Mouse (Mus musculus) embryonic facial prominence, embryonic 13.5 days (tissue): ENCODE measurements at regions not wholly inside any gene's neighbourhood (a gene's known extent, or its start where the extent isn't known, plus 50 kb on each side); places are given as distances from the start of the nearest gene placed in this dataset.

Experiments
- ATAC-seq: fragments of 200-750 bp; cut with Nextera tagmentation; 2 replicates; pipeline ENCODE4 v1.8.0; 2017; ENCODE audit warnings: low read depth; ENCODE audit not compliant: insufficient number of reproducible peaks, insufficient read depth, low FRiP score, low TSS enrichment
- H3K27ac ChIP-seq: fragments of 300-500 bp; sonication (generic); 2 replicates; pipeline ENCODE4 v1.5.1; 2015; ENCODE audit warnings: moderate library complexity, mild to moderate bottlenecking, inconsistent platforms
- H3K27me3 ChIP-seq: fragments of 300-500 bp; sonication (generic); 2 replicates; pipeline ENCODE4 v1.6.1; 2015; ENCODE audit warnings: mild to moderate bottlenecking, inconsistent platforms
- H3K36me3 ChIP-seq: fragments of 300-500 bp; sonication (generic); 2 replicates; pipeline ENCODE4 v1.6.1; 2015; ENCODE audit warnings: mild to moderate bottlenecking, inconsistent platforms
- H3K4me1 ChIP-seq: fragments of 300-500 bp; sonication (generic); 2 replicates; pipeline ENCODE4 v1.6.1; 2015; ENCODE audit warnings: inconsistent platforms
- H3K4me2 ChIP-seq: fragments of 300-500 bp; sonication (generic); 2 replicates; pipeline ENCODE4 v1.6.1; 2015; ENCODE audit warnings: moderate library complexity, mild to moderate bottlenecking, inconsistent platforms
- H3K4me3 ChIP-seq: fragments of 300-500 bp; sonication (generic); 2 replicates; pipeline ENCODE4 v1.5.1; 2015; ENCODE audit warnings: mild to moderate bottlenecking, inconsistent platforms
- H3K9ac ChIP-seq: fragments of 300-500 bp; sonication (generic); 2 replicates; pipeline ENCODE4 v1.6.1; 2015; ENCODE audit warnings: mild to moderate bottlenecking, inconsistent platforms
- H3K9me3 ChIP-seq: fragments of 300-500 bp; sonication (generic); 2 replicates; pipeline ENCODE4 v1.6.1; 2016; ENCODE audit warnings: inconsistent platforms
- WGBS: fragments of 180-500 bp; shearing (Covaris S2); methylation state at CpG from one replicate; pipeline ENCODE4 v1.1.7; 2015; ENCODE audit warnings: mixed read lengths; 5-methylcytosine and 5-hydroxymethylcytosine counted together

DNA sequence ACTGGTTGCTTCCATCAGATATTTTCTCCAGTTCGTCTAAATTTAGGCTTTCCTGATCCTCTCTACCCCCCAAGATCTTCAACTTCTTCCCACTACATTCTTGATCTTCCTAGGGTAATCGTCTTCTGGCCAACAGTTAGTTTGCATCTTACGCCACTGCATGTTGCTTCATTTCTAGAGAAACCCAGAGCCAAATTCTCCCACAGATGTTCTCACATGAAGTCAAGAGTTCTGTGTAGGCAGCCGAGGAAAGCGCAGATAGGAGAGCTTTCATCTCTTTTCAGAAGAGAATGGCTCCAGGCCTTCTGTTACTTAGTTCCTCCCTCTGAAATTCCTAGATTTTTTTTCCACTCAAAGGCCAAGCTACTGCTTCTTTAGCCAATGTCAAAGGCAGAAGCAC lies 179.9 kb downstream of the Fgf10 start:
- H3K27ac ChIP-seq: peak overlapping the region; percentile 8; the same call in 1 of the 2 replicates
- H3K9ac ChIP-seq: no peak overlapping the region
- no peaks in the 10 kb centered on the region for H3K36me3 ChIP-seq
- peak overlapping the region; percentile 6; the same call in 1 of the 2 replicates for H3K4me3 ChIP-seq
- H3K9me3 ChIP-seq: no peaks in the 10 kb centered on the region
- no peaks in the 10 kb centered on the region for H3K27me3 ChIP-seq
- peak overlapping the region; percentile 42 for H3K4me2 ChIP-seq
- H3K4me1 ChIP-seq: peaks cover 10% of the 10 kb centered on the region
- ATAC-seq: no peak
- 68% methylated on average over 5 of the region's 5 CpGs for WGBS

DNA sequence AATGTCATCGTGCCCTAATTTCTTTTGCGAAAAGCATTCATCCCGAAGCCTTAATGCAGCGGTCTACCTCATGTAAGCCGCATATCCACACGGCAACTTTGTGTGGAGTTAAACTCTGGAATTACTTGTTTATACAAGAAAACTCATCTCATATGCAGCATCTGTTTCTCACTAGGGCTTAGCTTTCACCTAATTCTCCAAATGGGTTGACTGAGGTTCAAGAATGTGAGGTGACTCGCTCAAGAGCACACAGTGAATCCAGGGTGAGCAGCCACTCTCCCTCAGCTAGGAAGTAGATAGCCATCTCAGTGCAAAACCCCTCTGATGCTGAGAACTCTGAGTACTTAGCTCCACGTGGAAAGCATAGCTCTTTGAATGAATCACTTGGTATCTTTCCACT lies 181.1 kb downstream of the Fgf10 start:
- Histone ChIP-seq H3K4me3 (no peak overlapping the region), H3K27ac (0 out of 2 replicates have a peak overlapping the region, but pooled peaks have one; percentile 7), H3K36me3 (no peaks in the 10 kb centered on the region), H3K9me3 (no peaks in the 10 kb centered on the region), H3K9ac (no peak overlapping the region), H3K27me3 (no peaks in the 10 kb centered on the region), H3K4me1 (peaks cover 10% of the 10 kb centered on the region), H3K4me2 (peak overlapping the region; percentile 42)
- 26% methylated on average over 8 of the region's 8 CpGs for WGBS
- peak; percentile 37; the same call in 1 of the 2 replicates for ATAC-seq

GRCm38 (mm10) chr13:118886339-118886810 lies 216.8 kb downstream of the Fgf10 start:
- ATAC-seq: no peak
- Histone ChIP-seq H3K4me3 (no peak overlapping the region), H3K9me3 (no peaks in the 10 kb centered on the region), H3K27me3 (no peaks in the 10 kb centered on the region; the same call in 1 of the 2 replicates), H3K9ac (peak overlapping the region; percentile 7; the same call in 1 of the 2 replicates), H3K36me3 (no peaks in the 10 kb centered on the region), H3K27ac (no peak overlapping the region), H3K4me2 (peak overlapping the region; percentile 36), H3K4me1 (peaks cover 14% of the 10 kb centered on the region)
- 14% methylated on average over 9 of the region's 9 CpGs for WGBS

DNA sequence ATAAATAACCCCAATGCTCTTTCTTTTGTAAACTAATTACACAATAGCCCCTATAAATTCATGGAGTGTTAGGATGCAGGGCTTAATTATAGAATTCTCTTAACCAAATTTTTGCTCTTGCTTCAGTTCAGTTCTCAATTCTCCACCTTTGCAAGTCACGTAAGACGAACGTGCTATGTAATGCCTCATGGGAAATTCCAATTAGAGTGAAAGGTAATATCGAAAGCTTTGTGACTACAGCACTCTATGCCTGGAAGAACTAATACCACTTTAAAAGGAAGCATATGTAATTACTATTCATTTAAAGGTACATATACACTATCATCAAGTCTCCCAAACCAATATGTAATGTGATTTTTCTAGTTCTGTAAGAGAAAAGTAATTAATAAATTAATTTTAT lies 225.5 kb downstream of the Fgf10 start:
- 35% methylated on average over 4 of the region's 4 CpGs for WGBS
- Histone ChIP-seq H3K36me3 (no peaks in the 10 kb centered on the region), H3K4me1 (no peaks in the 10 kb centered on the region), H3K4me3 (no peak overlapping the region), H3K9me3 (no peaks in the 10 kb centered on the region), H3K27ac (no peak overlapping the region), H3K27me3 (no peaks in the 10 kb centered on the region), H3K4me2 (no peak overlapping the region), H3K9ac (no peak overlapping the region)
- no peak for ATAC-seq

- no peaks in the 10 kb centered on the region for H3K9me3 ChIP-seq
- H3K4me3 ChIP-seq: no peak overlapping the region
- ATAC-seq: no peak
- H3K36me3 ChIP-seq: no peaks in the 10 kb centered on the region
- H3K27me3 ChIP-seq: no peaks in the 10 kb centered on the region
- no peak overlapping the region for H3K27ac ChIP-seq
- H3K9ac ChIP-seq: no peak overlapping the region
- no peak overlapping the region for H3K4me2 ChIP-seq
- H3K4me1 ChIP-seq: no peaks in the 10 kb centered on the region
- 85% methylated on average over 2 of the region's 2 CpGs for WGBS
These were observed 232.4 kb downstream of the Fgf10 start for GRCm38 (mm10) chr13:118901950-118902349.

- no peak overlapping the region for H3K9ac ChIP-seq
- no peak overlapping the region for H3K4me2 ChIP-seq
- H3K36me3 ChIP-seq: no peaks in the 10 kb centered on the region
- WGBS: 62% methylated on average over 2 of the region's 2 CpGs
- ATAC-seq: no peak
- no peaks in the 10 kb centered on the region for H3K4me1 ChIP-seq
- no peak overlapping the region for H3K27ac ChIP-seq
- H3K4me3 ChIP-seq: no peak overlapping the region
- no peaks in the 10 kb centered on the region for H3K27me3 ChIP-seq
- no peaks in the 10 kb centered on the region for H3K9me3 ChIP-seq
These were observed 240.8 kb downstream of the Fgf10 start for GRCm38 (mm10) chr13:118910351-118910750.

DNA sequence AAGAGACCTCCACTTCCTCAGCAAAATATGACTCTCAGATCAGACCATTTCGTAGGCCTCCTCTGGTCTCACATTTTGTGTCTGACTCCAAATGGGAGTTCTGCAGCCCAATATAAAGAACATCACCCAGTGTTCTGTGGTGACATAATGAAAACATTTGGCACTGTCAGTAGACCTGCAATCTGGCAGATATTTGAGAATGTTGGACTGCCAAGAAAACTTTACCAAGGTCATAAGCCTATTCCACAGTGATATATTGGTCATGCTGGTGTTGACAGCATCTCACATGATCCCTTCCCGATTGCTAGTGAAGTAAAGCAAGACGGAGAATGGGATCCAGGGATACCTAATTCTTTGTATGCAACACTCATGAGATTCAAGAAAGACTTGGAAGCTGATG lies 271.2 kb downstream of the Fgf10 start:
- Histone ChIP-seq H3K9me3 (no peaks in the 10 kb centered on the region), H3K27ac (no peak overlapping the region), H3K4me1 (no peaks in the 10 kb centered on the region), H3K4me2 (no peak overlapping the region), H3K9ac (no peak overlapping the region), H3K27me3 (no peaks in the 10 kb centered on the region), H3K4me3 (no peak overlapping the region), H3K36me3 (no peaks in the 10 kb centered on the region)
- ATAC-seq: no peak
- whole genome bisulfite sequencing: 77% methylated on average over 3 of the region's 3 CpGs

GRCm38 (mm10) chr13:118966120-118966676 lies 296.6 kb downstream of the Fgf10 start:
- Histone ChIP-seq H3K9ac (no peak overlapping the region), H3K36me3 (no peaks in the 10 kb centered on the region), H3K27me3 (no peaks in the 10 kb centered on the region), H3K4me3 (no peak overlapping the region), H3K4me1 (no peaks in the 10 kb centered on the region), H3K4me2 (no peak overlapping the region), H3K9me3 (no peaks in the 10 kb centered on the region), H3K27ac (no peak overlapping the region)
- ATAC-seq: no peak
- WGBS: 79% methylated on average over 3 of the region's 3 CpGs

- Histone ChIP-seq H3K9ac (no peak overlapping the region), H3K27me3 (no peaks in the 10 kb centered on the region), H3K9me3 (no peaks in the 10 kb centered on the region), H3K4me2 (no peak overlapping the region), H3K4me1 (no peaks in the 10 kb centered on the region), H3K36me3 (no peaks in the 10 kb centered on the region), H3K27ac (no peak overlapping the region), H3K4me3 (no peak overlapping the region)
- WGBS: 68% methylated on average over 4 of the region's 4 CpGs
- no peak for ATAC-seq
These were observed 298.1 kb downstream of the Fgf10 start for GRCm38 (mm10) chr13:118967707-118968106.

DNA sequence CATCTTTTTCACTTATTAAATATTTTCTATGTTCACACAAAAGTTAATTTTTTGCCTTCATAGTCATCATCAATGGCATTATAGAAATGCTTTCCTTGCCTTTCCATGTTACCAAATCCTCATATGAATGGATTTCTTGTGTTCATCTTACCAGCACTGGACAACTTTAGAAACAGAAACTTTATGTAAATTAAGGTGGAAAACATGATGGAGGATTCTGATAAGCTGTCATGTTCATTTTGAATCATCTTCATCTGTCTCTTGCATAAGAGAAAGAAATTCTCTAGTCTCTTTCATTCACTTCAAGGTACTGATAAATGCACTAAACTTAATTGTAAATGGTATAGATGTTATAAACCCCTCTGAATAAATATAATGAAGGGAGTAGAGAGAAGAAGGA lies 305.4 kb downstream of the Fgf10 start:
- H3K9ac ChIP-seq: no peak overlapping the region
- H3K4me1 ChIP-seq: no peaks in the 10 kb centered on the region
- no peak overlapping the region for H3K4me3 ChIP-seq
- H3K27me3 ChIP-seq: no peaks in the 10 kb centered on the region
- no peak for ATAC-seq
- H3K9me3 ChIP-seq: no peaks in the 10 kb centered on the region
- no peak overlapping the region for H3K27ac ChIP-seq
- no peak overlapping the region for H3K4me2 ChIP-seq
- no peaks in the 10 kb centered on the region for H3K36me3 ChIP-seq

DNA sequence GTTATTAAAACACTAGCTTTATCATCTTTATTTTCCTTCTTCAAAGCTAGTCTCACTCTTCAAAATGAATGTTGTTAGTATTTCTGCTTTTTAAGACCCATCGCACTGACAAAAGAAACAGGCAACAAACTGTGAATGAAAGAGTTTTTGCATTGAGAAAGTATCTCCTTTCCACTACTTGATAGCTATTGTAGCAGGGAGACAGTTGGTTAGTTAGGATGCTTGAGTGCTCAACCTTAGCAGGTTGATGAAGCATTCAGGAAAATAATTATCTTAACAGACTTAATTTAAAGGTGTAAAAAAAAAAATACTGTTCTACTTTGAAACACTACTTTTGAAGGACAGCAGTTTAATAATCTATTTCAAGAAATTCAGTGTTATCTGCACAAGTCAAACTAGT lies 305.9 kb downstream of the Fgf10 start:
- ATAC-seq: no peak
- no peak overlapping the region for H3K4me3 ChIP-seq
- no peak overlapping the region for H3K4me2 ChIP-seq
- no peaks in the 10 kb centered on the region for H3K36me3 ChIP-seq
- H3K9me3 ChIP-seq: no peaks in the 10 kb centered on the region
- no peaks in the 10 kb centered on the region for H3K27me3 ChIP-seq
- no peaks in the 10 kb centered on the region for H3K4me1 ChIP-seq
- WGBS: 89% methylated on average over 1 of the region's 1 CpGs
- no peak overlapping the region for H3K27ac ChIP-seq
- no peak overlapping the region for H3K9ac ChIP-seq

GRCm38 (mm10) chr13:118979505-118979904 lies 309.9 kb downstream of the Fgf10 start:
- Histone ChIP-seq H3K4me3 (no peak overlapping the region), H3K9ac (no peak overlapping the region), H3K27me3 (no peaks in the 10 kb centered on the region), H3K27ac (no peak overlapping the region), H3K9me3 (no peaks in the 10 kb centered on the region), H3K36me3 (no peaks in the 10 kb centered on the region), H3K4me1 (peaks cover 11% of the 10 kb centered on the region), H3K4me2 (no peak overlapping the region)
- ATAC-seq: no peak
- WGBS: 81% methylated on average over 5 of the region's 5 CpGs
